Mouse (Mus musculus): Measurements from ENCODE around the gene Dctn3. TPM values are rescaled to one million over a fixed set of nuclear protein-coding genes. Genes with fewer than 3 reads are reported as not detected.

Dctn3 gene
- polyA plus RNA-seq, 1 experiment from 2014 or later: 113 TPM

DNA sequence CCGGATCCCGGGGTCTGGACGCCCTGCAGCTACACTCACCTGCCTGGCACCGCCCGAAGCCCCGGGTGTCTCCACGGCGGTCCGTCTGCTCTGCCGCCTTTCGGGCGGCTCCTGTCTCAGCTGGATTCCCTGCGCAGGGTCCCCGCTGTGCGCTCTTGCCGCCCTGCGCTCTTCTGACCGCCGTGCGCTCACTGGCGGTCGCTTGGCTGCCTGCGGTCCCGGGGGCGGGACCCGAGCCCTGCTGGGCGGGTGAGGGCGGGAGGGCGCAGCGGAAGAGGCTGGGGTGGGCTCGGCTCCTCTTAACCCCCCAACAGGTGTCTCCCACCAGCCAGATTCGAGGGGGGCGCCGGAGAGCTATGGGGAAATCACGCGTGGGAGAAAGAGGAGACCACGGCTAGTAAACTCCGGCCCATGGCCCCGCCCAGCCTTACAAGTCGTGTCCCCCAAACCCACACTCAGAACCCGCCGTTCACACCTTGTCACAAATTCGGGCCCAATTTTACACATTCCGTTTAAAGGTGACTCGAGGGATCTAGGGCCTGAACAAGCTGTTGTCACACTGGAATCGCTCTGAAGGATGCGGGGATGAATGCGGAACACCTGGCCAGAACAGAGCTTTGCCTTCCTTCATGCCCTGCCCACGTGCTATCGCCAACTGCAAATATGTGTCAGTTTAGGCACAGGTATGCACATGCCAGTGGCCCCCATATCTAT, 8.2 kb upstream of the Dctn3 start, which contains the start of gene Arid3c:
Gene Arid3c (minus strand): TSS at position 91 of the 714 bp plus-strand sequence.
- Histone ChIP-seq H3K27ac (no peak within 1 kb of the TSS), H3K9ac (0 out of 2 replicates have a peak within 1 kb of the TSS, but pooled peaks have one; percentile 3), H3K27me3 (peaks cover 71% of the 10 kb centered on the region), H3K36me3 (no peaks in the 10 kb centered on the region), H3K9me3 (no peaks in the 10 kb centered on the region), H3K4me1 (peaks cover 12% of the 10 kb centered on the region), H3K4me2 (peak within 1 kb of the TSS; percentile 53), H3K4me3 (peak within 1 kb of the TSS; percentile 30)
- WGBS: 3% methylated on average over 50 of the region's 50 CpGs
- no peak for ATAC-seq (ENCODE audit: insufficient number of reproducible peaks, low FRiP score, low TSS enrichment, low read depth)

DNA sequence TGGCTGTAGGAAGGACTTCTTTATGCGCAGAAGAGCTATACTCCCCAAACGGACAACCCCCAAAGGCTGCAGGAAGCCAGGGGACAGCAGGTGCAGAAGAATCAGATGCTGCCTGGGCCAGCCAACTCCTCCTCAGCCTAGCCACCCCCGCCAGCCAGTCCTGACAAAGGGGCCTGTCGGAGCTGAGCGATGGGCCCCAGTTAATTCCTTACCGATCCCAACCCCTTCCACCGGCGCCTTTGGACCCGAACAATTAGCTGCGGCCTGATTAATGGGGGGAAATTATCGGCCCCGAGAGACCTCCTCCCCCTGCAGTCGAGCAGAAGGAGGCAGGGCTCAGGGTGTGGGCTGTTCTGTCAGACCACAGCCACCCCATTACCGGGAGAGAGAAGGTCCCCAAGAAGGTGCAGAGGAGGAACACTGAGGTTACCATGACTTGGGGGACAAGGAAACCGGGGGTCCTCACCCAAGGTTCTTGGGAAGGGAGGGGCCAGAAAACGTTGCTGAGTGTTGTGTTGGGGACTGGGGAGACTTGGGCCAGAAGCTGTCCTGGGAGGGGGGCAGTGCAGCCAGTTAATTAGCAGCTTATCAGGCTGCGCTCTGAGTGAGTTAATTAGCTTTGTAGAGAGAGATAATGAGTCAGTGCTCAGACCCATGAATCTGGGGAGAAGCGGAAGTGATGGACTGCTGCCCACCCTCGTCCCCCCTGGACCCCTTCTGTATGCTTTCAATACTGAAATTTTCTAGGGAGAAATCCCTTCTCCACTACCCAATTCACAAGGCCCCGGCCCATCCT, 4.1 kb upstream of the Dctn3 start:
- H3K4me1 ChIP-seq: peaks cover 26% of the 10 kb centered on the region
- ATAC-seq (ENCODE audit: insufficient number of reproducible peaks, low FRiP score, low TSS enrichment, low read depth): no peak
- H3K9ac ChIP-seq: no peak overlapping the region
- no peak overlapping the region for H3K4me3 ChIP-seq
- peaks cover 80% of the 10 kb centered on the region for H3K27me3 ChIP-seq
- WGBS: 14% methylated on average over 20 of the region's 20 CpGs
- no peak overlapping the region for H3K27ac ChIP-seq
- H3K36me3 ChIP-seq: no peaks in the 10 kb centered on the region
- H3K9me3 ChIP-seq: no peaks in the 10 kb centered on the region
- H3K4me2 ChIP-seq: no peak overlapping the region

DNA sequence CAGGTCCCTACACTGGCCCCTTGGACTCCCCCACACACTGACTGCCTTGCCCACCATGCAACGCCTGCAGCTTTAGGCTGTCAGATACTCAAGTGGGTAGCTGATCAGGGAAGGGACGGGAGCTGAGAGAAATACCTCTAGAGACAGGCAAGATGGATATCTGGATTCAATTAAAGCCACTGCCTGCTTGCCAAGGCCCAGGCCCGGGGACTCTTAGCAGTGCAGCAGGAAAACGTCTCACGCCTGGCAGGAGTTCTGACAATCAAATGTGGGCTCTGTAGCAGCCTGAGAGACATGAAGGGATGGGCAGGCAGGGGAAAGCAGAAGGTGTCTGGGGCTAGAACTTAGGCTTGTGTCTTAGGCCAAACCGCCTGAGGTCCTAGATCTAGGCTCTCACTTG, 6.1 kb downstream of the Dctn3 start:
- 37% methylated on average over 6 of the region's 6 CpGs for WGBS
- 0 out of 2 replicates have a peak overlapping the region, but pooled peaks have one; percentile 47 for H3K27ac ChIP-seq
- ATAC-seq (ENCODE audit: insufficient number of reproducible peaks, low FRiP score, low TSS enrichment, low read depth): no peak
- H3K4me1 ChIP-seq: peaks cover 39% of the 10 kb centered on the region
- no peaks in the 10 kb centered on the region for H3K9me3 ChIP-seq
- no peaks in the 10 kb centered on the region for H3K27me3 ChIP-seq
- no peak overlapping the region for H3K4me3 ChIP-seq
- H3K36me3 ChIP-seq: peaks cover 49% of the 10 kb centered on the region
- no peak overlapping the region for H3K9ac ChIP-seq
- H3K4me2 ChIP-seq: no peak overlapping the region

DNA sequence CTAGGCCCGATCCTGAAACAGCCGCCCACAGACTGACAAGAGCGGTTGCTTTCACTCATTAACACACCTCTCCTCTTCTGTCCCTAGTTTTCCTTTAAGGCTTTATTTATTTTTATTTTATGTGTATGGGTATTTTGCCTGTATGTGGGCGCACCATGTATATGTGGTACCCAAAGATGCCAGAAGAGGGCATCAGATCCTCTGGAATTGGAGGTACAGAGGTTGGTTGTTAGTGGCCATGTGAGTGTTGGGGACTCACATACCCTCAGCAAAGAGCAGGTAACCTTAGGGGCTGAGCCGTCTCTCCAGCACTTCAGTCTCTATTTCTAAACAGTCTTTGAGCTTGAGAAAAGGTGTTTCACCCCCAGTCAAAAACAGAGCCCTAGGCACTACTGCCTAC, 7.4 kb downstream of the Dctn3 start:
- H3K9ac ChIP-seq: no peak overlapping the region
- H3K4me2 ChIP-seq: no peak overlapping the region
- no peak overlapping the region for H3K4me3 ChIP-seq
- 85% methylated on average over 5 of the region's 5 CpGs for WGBS
- H3K4me1 ChIP-seq: peaks cover 45% of the 10 kb centered on the region
- ATAC-seq (ENCODE audit: insufficient number of reproducible peaks, low FRiP score, low TSS enrichment, low read depth): no peak
- no peaks in the 10 kb centered on the region for H3K9me3 ChIP-seq
- no peak overlapping the region for H3K27ac ChIP-seq
- peaks cover 53% of the 10 kb centered on the region for H3K36me3 ChIP-seq
- H3K27me3 ChIP-seq: no peaks in the 10 kb centered on the region

DNA sequence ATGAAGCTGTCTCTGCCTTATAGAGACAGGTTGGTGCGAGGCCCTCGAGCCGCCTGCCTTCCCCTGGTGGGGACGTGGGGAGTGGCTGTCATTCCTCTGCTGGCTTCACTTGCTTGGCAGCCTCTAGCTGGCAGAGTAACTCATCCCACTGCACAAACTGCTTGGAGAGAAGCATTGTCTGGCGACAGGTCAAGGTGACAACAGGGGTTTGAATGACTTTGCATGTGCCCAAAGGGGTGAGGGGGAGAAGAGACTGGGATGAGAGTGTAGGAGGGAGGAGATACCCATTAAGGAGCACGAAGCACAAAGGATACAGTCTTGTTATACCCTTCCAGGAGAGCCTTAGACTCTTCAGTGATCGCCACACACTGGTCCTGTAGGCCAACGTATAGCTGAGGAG, 7.9 kb downstream of the Dctn3 start:
- Histone ChIP-seq H3K27ac (no peak overlapping the region), H3K4me2 (no peak overlapping the region), H3K4me3 (no peak overlapping the region), H3K9ac (no peak overlapping the region), H3K4me1 (peaks cover 45% of the 10 kb centered on the region), H3K9me3 (no peaks in the 10 kb centered on the region), H3K36me3 (peaks cover 50% of the 10 kb centered on the region), H3K27me3 (no peaks in the 10 kb centered on the region)
- no peak for ATAC-seq (ENCODE audit: insufficient number of reproducible peaks, low FRiP score, low TSS enrichment, low read depth)
- WGBS: 76% methylated on average over 8 of the region's 8 CpGs

DNA sequence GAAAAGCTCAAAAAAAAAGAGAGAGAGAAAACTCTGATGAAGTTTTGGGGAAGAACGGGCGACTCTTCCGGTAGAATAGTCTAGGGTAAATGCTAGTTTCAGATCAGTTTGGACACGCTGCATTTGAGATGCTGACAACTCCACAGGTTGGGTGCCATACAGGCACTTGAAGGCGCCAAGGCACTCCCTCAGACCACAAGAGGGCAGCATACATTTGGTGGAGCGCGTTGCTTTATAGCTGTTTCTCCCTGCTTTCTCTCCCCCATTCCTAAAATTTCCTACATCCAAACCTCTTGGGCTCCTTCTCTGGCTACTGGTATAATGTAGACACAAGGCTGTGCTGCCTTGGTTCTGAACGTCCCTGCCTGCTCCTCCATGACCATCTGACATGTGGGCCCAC, 8.7 kb downstream of the Dctn3 start:
- H3K4me2 ChIP-seq: peak overlapping the region; percentile 84
- 16% methylated on average over 8 of the region's 8 CpGs for WGBS
- ATAC-seq (ENCODE audit: insufficient number of reproducible peaks, low FRiP score, low TSS enrichment, low read depth): no peak

DNA sequence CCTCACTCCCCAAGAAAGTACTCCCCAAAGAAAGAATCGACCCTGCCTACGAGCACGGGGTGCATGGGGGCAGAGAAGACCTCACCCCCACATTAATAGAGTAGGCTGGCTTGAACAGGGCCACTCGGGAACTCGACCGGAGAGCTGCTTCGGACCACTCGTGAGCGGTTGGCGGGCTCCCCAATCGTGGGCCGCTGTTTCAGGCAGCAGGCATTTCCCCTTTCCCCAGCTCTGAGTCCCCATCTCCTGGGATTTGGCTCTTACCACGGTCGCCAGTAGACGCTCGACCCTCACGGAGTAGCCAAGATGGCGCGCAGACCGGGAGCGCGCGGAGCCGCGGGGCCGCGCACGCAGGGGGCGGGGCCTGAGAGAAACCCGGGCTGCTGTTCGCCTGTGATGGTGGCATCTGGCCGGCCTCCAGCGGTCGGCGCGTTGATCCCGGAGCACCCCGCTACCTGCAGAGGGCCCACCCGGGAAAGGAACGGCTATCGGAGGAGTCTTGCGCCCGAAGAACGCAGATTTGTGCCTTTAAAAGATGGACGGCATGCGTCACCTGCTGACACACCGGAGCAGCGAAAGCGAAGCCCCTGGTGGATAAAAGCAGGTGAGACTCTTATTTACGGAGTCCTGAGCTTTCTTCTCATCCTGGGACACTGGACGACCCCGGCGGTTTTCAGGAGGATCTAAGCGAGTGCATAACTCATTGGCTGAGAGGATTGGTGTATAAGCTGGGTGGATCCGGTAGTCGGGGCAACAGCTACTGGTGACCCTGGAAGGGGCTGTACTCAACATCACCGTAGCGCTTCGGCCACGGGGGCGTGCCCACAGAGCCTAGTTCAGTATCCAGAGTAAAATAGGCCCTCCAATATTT, 9.5 kb downstream of the Dctn3 start, which contains the start of gene Rpp25l:
Gene Rpp25l (minus strand): TSS at position 338 of the 871 bp plus-strand sequence.
- peaks cover 45% of the 10 kb centered on the region for H3K4me1 ChIP-seq
- no peak for ATAC-seq (ENCODE audit: insufficient number of reproducible peaks, low FRiP score, low TSS enrichment, low read depth)
- H3K9ac ChIP-seq: peak within 1 kb of the TSS; percentile 68
- no peaks in the 10 kb centered on the region for H3K9me3 ChIP-seq
- peak within 1 kb of the TSS; percentile 84 for H3K4me2 ChIP-seq
- under 1% methylated on average over 61 of the region's 61 CpGs for whole genome bisulfite sequencing
- H3K27ac ChIP-seq: peak within 1 kb of the TSS; percentile 61
- H3K36me3 ChIP-seq: peaks cover 34% of the 10 kb centered on the region
- H3K27me3 ChIP-seq: no peaks in the 10 kb centered on the region
- H3K4me3 ChIP-seq: peak within 1 kb of the TSS; percentile 55

More for the DNA sequence above, 8.7 kb downstream of the Dctn3 start:
- Histone ChIP-seq H3K4me1 (peaks cover 45% of the 10 kb centered on the region), H3K9ac (no peak overlapping the region), H3K36me3 (peaks cover 42% of the 10 kb centered on the region), H3K4me3 (peak overlapping the region; percentile 55), H3K27ac (no peak overlapping the region), H3K9me3 (no peaks in the 10 kb centered on the region), H3K27me3 (no peaks in the 10 kb centered on the region)

DNA sequence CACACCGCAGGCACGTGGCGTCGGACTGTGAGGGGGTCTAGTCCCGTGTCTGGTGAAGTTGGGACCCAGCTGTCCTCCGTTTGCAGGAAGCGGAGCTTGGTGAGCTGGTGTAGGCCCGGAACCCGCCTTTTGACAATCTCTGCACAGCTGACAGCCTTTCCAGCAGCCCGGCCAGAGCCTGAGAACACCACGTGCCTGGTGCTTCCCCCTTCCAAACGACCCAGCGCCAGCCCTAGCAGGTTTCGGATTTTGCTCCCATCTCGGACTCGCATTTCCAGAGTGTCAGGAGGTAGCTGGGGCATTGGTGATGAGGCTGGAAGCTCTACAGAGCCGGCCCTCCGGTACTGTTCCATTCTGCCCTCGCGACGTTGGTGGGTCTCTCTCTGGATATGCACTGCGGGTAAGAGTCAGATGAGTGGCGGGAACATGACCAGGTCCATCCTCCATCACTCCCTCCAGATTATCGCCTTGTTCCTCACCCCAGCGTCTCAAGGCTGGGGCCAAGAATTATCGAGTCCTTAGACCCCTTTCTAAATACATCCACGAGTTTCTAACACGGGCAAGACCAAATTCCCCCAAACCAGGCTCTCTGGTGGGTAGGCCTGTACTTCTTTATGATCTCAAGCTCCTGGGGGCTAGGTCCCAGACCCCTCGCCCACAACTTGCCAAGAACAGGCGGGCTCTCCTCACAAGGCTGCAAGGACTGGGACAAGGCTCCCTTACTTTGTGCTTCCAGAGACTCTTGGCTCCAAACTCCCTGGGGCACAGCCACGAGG, 10.4 kb downstream of the Dctn3 start:
- no peak for ATAC-seq (ENCODE audit: insufficient number of reproducible peaks, low FRiP score, low TSS enrichment, low read depth)
- peak overlapping the region; percentile 68 for H3K9ac ChIP-seq
- H3K27ac ChIP-seq: peak overlapping the region; percentile 61
- H3K9me3 ChIP-seq: no peaks in the 10 kb centered on the region
- H3K4me1 ChIP-seq: peaks cover 50% of the 10 kb centered on the region
- H3K36me3 ChIP-seq: peaks cover 26% of the 10 kb centered on the region
- peak overlapping the region; percentile 55 for H3K4me3 ChIP-seq
- H3K4me2 ChIP-seq: peak overlapping the region; percentile 84
- H3K27me3 ChIP-seq: peaks cover 2% of the 10 kb centered on the region
- 35% methylated on average over 31 of the region's 31 CpGs for WGBS

DNA sequence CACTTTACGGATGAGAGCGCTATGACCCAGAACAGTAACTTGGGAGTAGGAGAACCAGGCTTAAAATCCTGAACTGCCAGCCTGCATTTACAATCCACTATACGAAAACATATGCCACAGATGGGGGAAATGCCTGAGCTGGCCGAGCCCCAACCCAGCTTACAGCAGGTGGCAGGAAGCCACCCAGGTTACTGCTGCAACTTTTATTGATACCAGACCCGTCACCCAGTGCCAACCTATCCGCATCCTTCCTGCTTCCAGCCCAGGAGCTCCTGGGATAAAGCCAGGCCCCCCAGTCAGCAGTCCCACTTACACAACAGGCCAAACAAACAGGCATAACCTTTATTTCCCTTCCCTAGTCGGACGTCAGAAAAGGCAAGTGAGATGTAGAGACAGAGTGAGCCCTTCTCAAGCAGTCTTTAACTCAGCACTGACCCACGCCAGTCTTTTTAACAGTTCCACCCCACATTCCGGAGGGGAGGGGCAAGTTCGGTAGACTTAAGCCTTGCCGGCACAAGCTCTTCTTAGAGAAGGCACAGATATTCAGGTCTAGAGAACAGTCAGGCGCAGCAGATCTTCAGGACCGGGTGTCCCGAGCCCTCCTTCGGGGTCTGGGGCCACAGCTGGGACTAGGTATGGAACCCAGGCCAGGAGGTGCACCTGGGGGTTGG, 11.1 kb downstream of the Dctn3 start:
- Histone ChIP-seq H3K4me2 (peak overlapping the region; percentile 84), H3K36me3 (peaks cover 18% of the 10 kb centered on the region), H3K27ac (peak overlapping the region; percentile 11; the same call in 1 of the 2 replicates), H3K9ac (peak overlapping the region; percentile 68), H3K4me1 (peaks cover 51% of the 10 kb centered on the region), H3K4me3 (peak overlapping the region; percentile 55), H3K9me3 (no peaks in the 10 kb centered on the region), H3K27me3 (peaks cover 10% of the 10 kb centered on the region)
- ATAC-seq (ENCODE audit: insufficient number of reproducible peaks, low FRiP score, low TSS enrichment, low read depth): no peak
- 51% methylated on average over 16 of the region's 16 CpGs for WGBS

DNA sequence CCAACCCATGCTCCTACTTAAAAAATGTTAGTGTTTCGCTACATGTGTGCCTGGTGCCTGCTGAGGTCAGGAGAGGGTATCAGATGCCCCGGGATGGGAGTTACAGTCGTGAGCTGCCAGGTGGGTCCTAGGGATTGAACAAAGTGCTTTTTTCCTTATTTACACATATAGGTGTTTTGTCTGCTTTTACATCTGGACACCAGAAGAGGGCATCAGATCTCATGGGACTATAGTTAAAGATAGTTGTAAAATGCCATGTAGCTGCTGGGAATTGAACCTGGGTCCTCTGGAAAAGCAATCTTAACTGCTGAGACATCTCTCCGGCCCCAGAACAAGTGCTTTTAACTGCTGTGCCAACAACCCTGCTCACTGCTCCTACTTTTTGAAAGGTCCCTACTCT, 12.7 kb downstream of the Dctn3 start:
- H3K36me3 ChIP-seq: peaks cover 11% of the 10 kb centered on the region
- peaks cover 25% of the 10 kb centered on the region for H3K27me3 ChIP-seq
- peaks cover 54% of the 10 kb centered on the region for H3K4me1 ChIP-seq
- no peaks in the 10 kb centered on the region for H3K9me3 ChIP-seq
- ATAC-seq (ENCODE audit: insufficient number of reproducible peaks, low FRiP score, low TSS enrichment, low read depth): no peak
- 63% methylated on average over 4 of the region's 4 CpGs for WGBS
- no peak overlapping the region for H3K27ac ChIP-seq
- H3K4me3 ChIP-seq: no peak overlapping the region
- no peak overlapping the region for H3K9ac ChIP-seq
- no peak overlapping the region for H3K4me2 ChIP-seq

All from limb, embryonic 15.5 days (tissue).